Mouse (Mus musculus) monocyte, adult 5-6 weeks (primary cell): ENCODE measurements at regions not wholly inside any gene's neighbourhood (a gene's known extent, or its start where the extent isn't known, plus 50 kb on each side); places are given as distances from the start of the nearest gene placed in this dataset.

Source experiments
- ATAC-seq: fragments of 153-309, 156-312 bp; replicated peaks from 2 replicates; pipeline ENCODE4 v1.8.0; 2017; ENCODE audit warnings: mild to moderate bottlenecking; ENCODE audit not compliant: low TSS enrichment, insufficient number of reproducible peaks, severe bottlenecking, poor library complexity, low FRiP score

DNA sequence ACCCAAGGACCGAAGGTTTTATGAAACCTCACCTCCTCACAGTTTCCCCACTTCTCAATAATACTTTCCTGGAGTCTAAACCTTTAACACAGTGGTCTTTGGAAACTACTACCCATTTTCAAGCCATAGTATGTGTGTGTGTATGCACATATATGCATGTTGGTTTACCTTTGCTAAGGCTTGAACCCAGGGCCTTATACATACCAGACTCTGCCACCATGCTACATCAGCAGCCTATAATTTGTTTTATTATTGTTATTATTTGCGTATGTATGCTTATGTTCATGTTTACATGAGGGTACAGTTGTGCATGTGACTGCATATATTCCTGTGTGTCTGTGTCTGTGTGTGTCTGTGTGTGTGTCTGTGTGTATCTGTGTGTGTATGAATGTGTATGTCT is 58.2 kb upstream of the Cpsf6 start:
- no peak for ATAC-seq

- ATAC-seq = no peak
Observed at GRCm38 (mm10) chr10:117436875-117437715, 57.3 kb upstream of the Cpsf6 start.

DNA sequence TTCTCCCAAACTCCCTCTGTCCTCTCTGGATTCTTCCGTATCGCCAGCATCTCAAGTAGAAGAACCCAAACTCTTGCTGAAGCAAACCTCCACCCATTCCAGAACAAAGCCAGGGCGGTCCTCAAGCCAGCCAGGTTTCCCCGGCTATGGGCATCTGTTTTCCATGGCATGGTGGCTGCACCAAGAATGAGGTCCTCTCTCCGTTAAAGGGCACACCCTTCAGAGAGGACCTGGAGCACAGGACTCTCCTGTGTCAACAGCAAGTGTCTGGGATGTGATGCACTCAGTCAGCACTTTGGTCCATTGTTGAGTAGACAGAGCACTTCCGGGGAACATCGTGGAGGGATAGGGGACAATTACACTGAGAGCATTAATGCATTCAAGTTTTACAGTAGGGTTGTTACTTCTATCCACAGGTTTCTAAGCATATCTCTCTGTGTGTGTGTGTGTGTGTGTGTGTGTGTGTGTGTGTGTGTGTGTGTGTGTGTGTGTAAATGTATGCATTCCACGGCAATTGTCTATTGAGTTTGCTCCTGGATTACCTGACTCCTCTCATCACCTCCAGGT is 56.6 kb upstream of the Cpsf6 start:
- no peak for ATAC-seq

DNA sequence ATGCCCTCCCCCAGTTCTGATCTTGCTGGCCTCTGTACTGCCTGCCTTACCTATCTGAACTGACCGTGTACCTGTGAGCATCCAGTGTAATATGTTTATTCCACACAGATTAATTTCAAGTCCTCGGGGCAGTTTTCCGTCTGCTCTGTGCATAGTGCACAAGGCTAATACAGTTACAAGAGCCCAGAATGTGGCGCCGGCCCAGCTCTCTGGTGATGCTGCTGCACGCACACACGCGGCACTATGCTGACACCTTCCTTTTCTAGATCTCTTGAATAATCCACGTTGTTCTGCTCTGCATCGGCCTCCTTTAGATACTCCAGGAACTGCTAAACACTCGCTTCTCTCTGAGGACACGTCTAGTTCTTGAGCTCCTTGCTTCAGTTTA is 55.9 kb upstream of the Cpsf6 start:
- ATAC-seq = no peak

- ATAC-seq = peak; percentile 92
Observed at GRCm38 (mm10) chr10:117434871-117435733, 55.3 kb upstream of the Cpsf6 start.

DNA sequence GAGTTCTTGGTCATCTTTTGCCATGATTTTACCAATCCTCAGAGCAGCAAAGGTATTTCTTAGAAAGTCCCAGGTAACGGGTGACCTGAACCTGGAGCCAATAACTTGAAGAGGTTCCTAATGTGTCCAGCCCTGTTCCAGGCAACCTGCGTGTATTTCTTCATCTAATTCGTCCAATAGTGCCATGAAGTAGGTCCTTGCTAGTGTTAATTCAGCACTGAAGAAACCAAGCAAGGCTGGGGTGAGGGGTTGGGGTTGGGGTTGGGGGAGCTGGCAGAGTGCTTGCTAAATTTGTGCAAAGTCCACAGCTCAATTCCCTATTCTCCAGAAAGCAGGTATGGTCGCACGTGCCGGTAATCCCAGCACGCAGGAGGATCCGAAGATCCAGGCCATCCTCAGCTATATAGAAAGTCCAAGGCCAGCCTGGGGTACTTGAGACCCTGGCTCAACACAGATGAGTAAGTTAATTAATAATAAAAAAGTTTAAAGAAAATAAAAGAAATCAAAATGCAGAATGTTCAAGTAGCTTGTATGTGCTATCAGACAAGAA is 54.6 kb upstream of the Cpsf6 start:
- ATAC-seq = no peak

DNA sequence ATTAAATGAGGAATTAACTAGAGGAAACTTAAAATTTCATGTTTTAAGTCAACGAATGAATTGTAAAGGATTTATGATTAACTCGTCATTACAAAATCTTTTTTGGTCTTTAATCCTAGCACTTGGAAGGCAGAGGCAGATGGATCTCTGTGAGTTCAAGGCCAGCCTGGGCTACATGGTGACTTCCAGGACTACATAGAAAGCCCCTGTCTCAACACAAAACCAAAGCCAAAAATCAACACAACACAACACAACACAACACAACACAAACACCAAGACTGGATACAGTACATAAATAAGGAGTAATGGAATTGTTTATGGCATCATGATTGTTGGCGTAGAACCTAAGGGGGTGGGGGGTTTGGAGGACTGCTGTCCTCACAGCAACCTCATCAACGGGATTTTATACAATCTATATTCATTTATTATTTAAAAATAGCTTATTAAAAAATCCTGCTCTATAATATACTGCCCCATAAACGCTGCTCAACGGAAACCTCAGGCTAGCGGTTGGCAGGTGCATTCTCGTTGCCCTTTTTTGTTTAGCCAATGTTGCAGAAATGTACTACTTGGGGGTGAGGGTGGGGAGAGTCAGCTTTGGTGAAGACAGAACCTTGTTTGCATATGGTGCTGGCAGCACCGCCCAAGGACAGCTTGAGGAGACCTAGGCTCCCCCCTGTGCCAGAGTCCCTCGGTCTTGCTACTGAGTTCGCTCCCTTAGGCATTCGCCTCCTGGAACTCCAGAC is 53.9 kb upstream of the Cpsf6 start:
- ATAC-seq = no peak

GRCm38 (mm10) chr10:117432871-117433546 is 53.2 kb upstream of the Cpsf6 start:
- ATAC-seq = no peak

DNA sequence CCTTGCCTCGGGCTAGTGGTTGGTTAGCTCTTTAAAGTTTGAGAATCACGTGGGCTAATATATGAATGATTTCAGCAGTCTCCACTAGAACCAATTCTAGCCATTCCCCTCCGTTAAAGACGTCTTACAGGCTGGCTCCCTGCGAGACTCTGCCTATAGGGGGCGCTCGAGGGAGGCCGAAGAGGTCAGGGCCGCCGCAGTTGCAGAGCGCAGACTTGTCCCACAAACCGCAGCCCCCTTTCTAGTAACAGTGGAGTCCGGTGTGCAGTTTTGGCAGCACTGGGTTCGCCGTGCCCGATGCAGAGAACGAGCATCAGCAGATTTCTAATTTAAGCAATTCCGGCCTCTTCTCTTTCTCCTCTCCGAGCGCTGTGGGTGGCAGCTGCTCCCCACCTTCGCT is 52.6 kb upstream of the Cpsf6 start:
- ATAC-seq = peak; percentile 36; the same call in 1 of the 2 replicates

- ATAC-seq = no peak
Observed at GRCm38 (mm10) chr10:117431850-117432249, 52.0 kb upstream of the Cpsf6 start.

GRCm38 (mm10) chr10:117431086-117431619 is 51.3 kb upstream of the Cpsf6 start:
- no peak for ATAC-seq

DNA sequence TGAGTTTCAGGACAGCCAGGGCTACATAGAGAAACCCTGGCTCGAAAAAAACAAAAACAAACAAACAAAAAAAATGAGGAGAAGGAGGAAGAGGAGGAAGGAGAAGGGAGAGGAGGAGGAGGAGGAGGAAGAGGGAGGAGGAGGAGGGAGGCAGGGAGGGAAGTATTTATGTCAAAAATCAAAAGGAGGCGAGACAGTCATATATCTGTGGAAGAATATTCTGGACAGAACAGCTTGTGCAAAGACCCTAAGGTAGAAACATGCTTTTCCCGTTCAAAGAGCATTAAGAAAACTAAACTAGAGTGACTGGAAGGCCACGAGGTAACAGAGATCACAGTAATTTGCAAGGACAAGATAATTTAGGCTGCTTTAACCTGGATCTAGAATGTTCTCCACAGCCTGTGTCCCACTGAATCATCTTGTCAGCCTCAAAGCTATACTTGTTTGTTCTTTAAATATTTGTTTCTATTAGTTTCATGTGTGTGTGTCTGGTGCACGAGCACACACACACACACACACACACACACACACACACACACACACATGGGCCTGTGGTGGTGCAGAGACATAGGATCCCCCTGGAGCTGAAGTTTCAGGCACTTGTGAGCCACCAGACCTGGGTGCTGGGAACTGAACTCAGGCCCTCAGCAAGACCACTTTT is 50.5 kb upstream of the Cpsf6 start:
- ATAC-seq = no peak

- no peak for ATAC-seq
Observed at GRCm38 (mm10) chr10:117429459-117430183, 49.8 kb upstream of the Cpsf6 start.
